Mouse (Mus musculus): ENCODE results near the gene Foxo3.

The Foxo3 gene

DNA sequence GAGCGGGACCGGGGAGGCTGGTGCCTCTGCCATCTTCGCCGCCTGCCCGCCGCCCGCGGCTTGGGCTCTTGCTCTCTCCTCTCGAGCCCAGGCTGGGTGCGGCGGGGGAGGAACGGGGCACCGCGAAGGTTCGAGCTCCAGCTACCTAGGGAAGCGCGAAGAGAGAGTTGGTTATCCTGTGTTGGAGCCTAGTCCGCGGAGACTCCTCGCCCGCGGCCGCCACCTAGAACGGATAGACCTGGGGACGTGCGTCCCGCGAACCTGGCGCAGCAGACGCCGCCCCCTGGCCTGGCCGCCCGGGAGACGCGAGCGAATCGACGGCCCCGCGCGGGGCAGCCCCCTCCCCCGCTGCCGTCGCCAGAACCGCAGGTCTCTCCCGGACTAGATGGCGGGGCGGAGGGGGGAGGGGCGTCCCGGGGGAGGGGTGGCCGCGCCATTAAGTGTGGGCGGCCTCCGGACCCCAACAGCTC, 1.1 kb downstream of the Foxo3 start:
- peak; percentile 65 for DNase-seq (ENCODE audit: low spot score)

DNA sequence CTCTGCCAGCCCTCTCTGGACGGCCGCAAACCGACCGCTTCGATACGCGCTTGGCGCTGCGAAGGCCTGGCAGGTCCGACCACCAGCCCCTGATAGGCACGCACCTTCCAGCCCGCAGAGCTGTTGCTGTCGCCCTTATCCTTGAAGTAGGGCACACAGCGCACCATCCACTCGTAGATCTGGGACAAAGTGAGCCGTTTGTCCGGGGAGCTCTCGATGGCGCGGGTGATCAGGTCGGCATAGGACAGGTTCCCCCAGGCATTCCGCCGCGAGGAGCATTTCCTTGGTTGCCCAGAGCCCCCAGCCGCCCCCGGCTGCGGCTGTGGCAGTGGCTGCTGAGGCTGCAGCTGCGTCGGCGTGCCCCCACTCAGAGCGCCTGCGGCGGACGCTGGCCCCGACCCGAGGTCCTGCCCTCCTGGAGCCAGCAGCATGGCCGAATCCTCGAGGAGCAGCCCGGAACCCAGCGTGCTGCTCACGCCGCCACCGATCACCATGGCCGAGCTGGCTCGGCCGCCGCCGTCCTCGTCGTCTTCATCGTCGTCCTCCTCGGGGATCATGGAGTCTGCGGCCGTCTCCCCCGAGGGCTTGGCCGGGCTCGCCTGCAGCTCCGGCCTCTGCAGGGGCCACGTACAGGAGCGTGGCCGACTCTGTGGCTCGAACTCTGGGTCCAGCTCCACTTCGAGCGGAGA, 1.7 kb downstream of the Foxo3 start:
- no peak for DNase-seq (ENCODE audit: low spot score)

DNA sequence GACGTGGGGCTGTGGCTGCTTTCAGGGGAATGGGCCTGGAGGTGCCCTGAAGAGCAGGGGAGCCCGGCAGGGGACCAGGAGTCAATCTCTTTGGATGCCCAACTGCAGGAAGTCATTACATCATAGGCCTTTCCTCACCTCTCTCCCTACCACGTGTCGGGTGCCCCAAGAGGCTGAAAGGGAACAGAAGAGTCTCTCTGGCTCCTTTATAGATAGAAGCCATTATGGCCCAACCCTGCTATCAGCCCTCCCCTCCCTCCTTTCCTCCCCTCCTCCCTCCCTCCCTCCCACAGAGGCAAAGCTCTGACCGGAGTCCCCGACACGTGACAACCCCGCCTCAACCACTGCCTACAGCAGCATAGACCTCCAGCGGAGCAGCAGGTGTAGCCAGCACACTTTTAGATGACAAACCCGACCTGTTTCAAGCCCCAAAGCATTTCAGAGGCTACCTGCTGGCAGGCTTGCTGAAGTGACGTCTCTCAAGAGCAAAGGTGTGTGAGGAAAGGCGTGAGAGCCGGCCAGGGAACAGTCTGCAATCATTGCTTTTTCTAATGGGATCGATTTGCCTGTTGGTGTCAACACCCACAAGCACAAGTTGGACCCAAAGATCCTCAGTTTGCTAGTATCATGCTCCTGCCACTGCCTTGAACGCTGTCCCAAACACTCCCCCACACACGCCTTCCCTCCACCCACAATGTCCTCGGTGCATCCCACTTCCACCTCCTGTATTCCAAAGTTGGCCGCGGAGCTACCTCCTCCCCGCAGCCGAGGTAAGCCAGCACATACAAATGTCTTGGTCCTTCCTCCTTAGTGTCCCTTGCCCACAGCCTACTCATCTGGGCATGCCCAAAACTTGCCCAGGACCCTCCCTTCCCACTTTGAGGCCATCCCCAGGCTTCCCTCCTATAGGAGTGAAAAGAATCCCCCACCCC, 2.5 kb downstream of the Foxo3 start:
- peak; percentile 30 for DNase-seq (ENCODE audit: low spot score)

DNA sequence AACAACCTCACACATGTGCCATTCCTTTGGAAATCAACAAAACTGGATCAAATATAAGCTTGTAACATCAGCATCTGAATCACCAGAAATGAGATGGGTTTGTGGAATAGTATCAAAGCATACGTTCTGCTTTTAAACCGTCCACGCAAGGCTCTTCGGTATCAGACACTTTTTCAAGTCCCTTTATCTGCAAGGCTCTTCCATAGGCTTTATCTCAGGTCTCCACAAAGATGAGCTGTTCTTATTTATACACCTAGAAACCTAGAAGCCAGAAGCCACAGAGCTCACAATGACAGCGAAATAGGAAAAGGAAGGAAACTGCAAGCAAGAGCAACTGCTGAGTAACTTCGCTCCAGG, 3.2 kb downstream of the Foxo3 start:
- DNase-seq (ENCODE audit: low spot score) = no peak

DNA sequence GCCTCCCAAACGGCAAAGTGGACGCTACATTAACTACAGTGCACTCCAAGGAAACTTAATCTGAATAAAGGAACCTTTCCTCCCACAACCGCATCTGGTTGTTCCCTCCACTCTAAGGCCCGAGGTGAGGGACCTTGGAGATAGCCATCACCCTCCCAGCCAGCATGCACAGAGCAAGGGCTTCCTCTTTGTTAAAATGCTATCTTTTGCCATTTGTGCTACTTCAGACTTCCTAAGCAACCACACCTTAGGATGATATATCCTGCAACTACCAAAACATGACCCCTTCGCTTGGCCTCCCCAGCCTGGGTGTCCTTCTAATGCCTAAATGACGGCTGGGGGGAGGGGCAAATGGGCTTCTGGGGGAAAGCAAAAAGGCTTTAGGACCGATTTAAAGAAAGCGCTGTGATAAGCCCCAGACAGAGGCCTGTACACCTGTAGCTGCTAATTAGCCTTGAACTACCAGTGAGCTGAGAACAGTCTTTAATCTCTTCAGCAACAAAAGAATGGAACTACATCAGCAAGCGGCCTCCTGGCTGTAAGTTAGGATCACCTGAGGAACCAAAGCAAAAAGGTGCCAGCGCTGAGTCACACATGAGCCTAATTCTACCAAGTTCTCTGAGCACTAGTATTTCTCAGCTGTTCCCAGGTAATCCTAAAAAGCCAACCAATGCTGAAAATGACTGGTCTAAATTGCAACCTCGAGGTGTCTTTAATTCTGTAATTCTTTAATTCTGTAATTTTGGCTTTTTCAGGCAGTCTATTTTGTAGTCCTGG, 4.9 kb downstream of the Foxo3 start:
- DNase-seq (ENCODE audit: low spot score) = no peak

DNA sequence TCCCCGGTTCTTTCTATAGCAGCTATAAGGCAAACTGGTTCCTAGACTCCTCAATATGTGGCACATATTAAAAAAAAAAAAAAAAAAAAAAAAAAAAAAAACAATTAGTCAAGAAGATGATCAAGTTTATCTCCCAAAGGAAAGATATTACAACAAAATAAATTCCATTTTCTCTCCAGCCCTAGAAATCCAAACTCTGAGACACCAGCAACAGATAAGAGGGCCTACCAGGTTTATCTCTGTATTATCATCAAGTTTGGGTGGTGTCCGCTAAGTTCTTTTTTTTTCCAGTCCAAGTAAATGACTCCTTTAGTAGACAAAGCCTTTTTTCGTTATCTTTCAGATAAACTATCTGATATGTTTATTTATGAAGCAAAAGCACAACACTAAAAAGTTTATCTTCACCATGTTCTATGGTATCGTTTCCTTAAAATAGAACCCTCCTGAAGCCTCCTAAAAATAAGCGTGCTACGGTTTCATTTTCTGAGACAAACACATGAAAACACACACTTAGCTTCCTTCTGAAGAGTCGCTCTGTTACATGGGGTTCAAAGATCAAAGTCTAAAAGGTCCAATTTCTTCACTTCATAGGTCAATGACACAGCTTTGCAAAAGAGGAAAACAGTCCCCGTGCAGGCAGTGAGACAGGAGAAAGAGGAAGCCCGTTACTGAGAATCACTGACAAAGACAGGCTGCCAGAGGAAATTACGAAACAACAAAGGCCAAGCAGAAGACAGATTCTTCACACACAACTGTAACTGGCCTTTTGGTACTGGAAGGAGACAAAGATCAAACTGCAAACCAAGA, 6.1 kb downstream of the Foxo3 start:
- DNase-seq (ENCODE audit: low spot score) = no peak

DNA sequence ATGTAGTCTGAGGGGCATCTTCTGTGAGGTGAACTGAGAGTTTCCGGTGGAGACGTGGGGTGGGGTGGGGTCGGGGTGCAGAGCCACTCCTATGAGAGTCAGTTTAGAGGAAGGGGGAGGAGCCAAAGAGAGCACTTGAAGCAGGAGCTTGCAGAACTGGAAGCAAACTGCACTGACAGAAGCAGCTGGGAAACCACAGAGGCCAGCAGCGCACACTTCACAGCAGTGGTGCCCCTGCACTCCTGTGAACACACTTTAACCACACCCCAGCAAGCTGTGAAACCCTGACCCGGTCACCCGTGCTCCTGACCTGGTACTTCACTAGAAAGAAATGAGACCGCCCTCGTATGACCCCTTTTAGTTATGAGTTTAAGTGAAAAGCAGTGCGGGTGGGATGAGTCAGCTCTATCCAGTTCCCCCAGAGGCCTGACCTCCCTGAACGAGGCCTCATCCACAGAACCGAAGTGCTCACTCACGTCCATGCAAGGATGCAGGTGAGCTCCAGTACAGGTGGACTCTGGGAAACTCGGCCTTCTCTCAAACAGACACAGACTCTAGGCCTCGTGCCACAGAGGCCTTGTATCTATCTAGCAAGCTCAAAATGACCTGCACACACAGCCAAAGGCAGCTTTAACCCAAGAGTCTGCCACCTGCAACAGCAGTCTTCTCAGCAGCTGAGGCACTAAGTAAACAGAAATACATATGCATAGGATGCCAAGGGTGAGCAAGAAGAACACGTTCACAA, 7.1 kb downstream of the Foxo3 start:
- no peak for DNase-seq (ENCODE audit: low spot score)

DNA sequence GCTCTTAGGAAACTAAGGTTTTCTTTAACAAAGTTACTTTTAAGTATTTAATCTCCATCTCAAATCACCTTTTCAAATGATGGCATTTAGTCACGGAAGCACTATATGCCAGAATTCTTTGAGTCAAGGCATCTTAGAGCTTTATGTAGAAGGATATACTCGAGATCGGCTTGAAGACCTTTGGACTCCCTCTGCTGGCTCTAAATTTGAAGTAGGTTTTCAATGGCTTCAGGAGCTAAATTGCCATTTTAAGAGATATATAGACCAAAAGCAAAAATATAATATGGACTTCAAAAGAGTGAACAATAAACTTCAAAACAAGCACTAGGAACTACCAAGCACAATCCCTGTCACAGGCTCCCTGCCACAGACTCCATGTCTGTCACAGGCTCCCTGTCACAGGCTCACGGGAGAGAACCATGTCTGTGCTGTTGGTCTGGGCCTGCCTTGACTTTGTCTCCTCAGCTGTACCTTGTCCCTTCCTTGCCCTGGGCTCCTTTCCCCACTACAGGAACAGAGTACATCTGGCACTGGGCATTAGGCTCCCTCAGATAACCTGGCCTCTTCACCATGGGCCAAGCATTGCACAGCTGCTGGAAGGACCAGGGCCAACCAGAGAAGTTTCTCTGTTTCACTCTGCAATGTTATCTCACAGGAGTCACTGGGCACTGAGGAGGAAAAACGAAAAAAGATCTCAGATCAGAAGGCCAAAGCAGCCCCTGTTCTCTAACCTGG, 8.6 kb downstream of the Foxo3 start:
- DNase-seq (ENCODE audit: low spot score) = no peak

DNA sequence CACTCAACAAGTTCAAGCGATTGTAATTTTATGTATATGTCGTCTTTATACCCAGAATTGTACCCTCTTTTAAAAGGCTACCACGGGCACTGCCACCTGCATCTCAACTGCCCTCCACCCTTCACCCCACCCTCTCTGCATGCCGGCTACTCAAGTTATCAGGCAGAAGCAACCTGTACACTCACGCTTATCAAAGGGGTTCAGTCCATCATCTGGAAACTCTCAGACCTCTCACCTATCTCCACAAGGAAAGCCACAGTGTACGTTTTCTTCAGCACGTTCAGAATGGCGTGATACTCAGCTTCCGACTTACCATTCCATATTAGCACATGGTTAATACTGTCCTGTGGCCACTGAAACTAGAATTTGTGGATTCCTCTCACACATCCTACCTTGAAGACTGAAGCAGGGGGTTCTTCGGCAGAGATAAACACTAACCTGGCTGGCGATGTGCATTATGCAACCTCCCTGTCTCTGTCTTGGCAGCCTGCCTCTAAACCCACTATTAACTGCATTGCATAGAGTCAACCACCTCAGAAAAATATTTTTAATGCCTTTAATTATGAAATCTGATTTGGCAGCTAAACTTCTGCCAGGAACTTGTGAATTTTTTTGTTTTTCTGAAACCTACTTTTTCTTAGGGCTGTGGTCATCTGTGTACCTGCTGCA, 11.4 kb downstream of the Foxo3 start:
- DNase-seq (ENCODE audit: low spot score) = no peak

DNA sequence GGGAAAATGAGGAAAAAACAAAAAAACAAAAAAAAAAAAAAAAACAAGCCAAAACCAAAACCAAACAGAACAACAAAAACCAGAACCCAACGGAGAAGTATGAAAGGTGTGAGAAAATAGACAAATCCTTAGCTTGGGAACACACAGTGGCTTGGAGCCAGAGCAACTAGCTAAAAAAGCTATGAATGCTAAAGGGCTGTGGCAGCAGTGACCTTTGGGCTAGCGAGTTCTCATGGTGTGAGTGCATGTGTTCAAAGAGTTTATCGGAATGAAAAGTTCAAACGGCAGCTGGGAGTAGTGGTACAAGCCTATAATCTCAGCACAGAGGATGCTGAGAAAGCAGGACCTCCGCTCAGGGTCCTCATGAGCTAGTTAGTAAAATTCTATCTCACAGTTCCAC, 12.4 kb downstream of the Foxo3 start:
- DNase-seq (ENCODE audit: low spot score) = no peak

DNA sequence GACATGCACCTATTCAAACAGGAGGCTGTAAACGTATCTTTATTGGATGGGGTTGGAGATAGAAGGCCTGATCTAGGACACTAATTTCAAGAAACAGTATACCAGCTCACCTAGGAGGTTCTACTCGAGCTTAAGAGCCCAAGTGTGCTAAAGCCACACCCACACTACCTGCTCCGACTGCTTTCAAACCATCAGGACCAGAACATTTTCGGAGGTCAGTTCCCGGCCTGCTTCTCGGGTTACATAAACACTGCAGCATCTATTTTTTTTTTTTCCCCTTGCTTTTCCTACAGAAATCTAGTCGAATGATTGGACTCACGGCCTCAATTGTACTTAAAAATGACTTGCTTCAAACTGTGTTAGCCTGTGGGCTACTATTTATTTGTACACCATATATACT, 12.9 kb downstream of the Foxo3 start:
- DNase-seq (ENCODE audit: low spot score) = no peak

DNA sequence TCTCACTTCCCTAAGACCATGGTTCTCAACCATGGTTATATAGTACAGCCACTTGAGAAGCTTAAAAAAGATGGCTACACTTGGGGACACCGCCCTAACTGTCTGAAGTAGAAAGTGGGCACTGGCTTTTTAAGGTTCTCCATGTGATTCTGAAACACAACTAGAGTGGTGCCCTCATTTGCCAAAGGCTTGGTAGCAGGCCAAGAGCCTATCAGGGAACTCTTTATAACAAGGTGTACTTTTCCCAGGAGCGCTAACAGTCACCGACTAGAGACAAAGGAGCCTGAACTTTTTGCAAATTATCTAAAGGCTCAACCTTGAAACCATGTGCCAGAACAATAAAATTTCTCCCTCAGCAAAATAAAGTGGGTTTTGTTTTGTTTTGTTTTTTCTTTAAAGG, 14.5 kb downstream of the Foxo3 start:
- DNase-seq (ENCODE audit: low spot score) = no peak

DNA sequence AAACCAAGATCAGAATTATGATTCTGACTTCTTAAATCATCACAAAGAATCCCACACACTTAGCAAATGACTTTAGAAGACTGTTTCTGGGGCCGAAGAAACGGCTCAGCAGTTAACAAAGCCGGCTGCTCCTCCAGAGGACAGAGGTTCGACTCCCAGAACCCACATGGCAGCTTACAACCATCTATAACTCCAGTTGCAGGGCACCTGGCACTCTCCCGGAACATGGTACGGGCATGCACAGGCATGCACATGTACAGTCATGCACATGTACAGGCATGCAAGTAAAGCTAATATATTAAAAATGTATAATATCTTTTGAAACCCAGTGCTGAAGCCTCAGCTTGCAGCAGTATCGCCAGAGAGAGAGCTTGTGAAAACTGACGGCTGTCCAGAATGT, 15.5 kb downstream of the Foxo3 start:
- DNase-seq (ENCODE audit: low spot score) = no peak

DNA sequence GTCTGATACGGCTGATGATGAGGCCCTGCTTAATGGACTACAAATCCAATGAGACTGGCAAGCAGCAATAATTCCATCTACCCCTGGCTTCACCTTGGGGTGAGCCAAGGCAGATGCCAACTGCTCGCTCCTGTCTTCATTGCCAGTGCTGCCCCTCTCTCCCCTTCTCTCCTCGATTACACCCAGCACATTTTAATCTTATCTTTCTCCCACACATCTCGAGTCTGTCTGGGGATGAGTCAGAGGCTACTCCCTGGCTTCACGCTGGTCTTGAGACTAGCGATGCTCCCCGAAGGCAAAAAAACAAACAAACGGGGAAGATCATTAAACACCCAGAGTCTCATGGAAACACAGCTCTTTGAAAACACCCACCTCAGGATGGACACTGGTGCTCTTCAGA, 16.0 kb downstream of the Foxo3 start:
- DNase-seq (ENCODE audit: low spot score) = peak; percentile 32

DNA sequence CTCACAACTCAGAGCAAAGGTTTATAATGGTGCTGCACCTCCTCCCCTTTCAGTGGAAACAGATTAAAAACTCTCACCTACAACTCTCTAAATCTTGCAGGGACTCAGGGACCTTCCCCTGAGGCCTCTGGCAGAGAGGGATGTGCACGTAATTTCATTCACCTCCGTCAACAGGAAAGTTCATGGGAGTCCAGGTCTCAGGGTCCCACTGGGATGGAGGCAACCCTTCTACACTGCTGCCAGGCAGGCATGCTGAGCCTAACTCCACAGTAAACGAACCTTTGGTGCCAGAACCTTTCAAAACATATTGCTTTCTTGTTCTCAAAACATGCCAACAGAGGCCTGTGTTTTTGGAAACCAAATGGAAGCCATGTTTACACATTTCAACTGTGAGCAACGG, 17.0 kb downstream of the Foxo3 start:
- no peak for DNase-seq (ENCODE audit: low spot score)

DNA sequence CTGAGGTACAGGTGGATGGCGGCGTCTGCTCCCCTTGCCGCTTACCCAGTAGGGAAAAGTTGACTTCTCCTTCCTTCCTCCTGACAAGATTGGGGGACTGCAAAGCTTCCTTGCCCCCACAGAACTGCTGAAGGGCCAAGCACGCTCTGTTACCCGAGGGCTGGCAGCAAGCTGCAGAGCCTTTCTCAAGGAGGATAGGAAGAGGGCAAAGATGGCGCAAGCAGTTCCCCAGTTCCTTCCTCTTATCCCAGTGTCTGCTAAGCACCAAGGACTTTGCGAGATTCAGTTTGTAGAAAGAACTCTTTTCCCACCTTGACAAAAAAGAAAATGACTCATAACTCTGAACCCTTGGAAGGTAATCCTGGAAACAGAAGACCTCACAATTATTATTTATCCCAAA, 18.6 kb downstream of the Foxo3 start:
- DNase-seq (ENCODE audit: low spot score) = no peak

DNA sequence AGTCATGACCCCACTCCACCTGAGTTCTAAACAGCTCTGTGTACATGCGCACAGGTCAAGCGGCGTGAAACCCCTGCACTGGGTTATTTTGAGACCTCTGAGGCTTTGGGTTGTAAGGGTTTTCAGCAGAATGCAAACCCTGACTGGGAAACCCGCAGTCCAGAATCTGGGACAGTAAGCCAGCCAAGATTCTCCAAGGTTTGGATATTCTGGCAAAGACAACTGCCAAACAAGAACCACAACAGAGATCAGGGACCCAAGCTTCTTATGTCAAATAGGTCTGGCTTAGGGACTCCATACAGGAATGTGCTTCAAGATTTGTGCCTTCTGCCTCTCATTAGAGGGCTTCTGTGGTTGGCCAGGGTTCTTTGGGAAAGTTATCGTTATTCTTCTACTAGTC, 21.8 kb downstream of the Foxo3 start:
- no peak for DNase-seq (ENCODE audit: low spot score)

DNA sequence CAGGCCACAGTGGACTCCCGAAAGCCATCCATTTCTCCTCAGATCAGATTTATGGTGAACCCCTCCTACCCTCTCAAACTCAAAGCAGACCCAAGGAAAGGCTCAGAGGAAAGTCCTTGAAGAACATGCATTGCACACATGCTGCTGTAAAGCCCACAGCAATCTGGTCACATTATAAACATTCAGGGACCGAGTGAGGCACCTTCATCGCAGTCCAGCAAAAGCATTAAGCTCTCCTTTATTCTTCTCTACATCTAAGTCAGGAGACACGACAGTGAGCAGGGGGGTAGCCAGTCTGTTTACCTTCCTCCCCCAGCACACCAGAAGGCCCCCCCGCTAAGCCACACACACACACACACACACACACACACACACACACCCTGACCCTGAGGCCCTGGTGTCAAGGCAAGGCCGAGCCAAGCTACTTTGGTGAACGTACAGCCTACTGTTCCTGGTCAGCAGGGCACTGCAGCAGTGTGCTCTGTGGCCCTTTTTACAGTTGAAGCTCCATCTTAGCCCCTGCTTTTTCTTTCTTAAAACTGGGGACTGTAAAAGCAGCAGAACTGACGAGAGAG, 24.7 kb downstream of the Foxo3 start:
- DNase-seq (ENCODE audit: low spot score) = no peak

DNA sequence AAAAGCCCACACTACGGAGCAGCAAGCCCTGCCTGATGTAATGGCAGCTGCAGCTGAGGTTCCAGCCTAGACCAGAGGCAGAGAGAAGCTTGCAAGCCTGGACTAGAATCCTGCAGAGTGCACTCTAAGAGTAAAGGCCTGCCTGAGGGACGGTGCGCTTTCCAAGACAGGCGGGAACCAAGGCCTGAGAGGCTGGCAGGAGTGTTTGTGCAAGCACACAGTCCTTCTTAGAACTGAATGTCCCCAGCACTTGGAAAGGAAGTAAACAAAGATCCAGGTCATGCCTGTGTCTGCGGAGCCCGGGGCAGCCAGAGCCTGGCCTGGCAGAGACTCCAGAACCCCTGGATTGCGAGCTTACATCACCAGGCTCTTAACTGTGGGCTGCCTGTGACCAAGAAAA, 25.4 kb downstream of the Foxo3 start:
- peak; percentile 60 for DNase-seq (ENCODE audit: low spot score)

DNA sequence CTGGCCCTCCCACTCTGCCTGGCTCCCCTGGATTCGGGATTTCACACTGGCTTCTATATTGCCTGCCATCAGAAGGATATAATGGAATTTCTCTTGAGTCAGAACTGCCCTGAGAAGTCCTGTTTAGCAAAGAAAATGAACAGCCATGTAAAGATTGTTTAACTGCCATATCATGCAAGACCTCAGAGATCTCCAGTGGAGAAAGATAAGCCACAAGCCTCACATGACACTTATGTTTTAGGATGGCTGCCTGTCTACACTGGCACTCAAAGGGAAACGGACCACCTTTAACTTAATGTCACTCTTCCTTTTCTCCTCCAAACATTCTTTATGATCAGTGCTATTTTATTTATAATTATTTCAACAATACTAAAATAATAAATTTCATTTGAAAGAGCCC, 26.6 kb downstream of the Foxo3 start:
- DNase-seq (ENCODE audit: low spot score) = no peak
